Mouse (Mus musculus): ENCODE measurements around the gene Kdm6b. TPM values are rescaled to one million over a fixed set of nuclear protein-coding genes. Genes with fewer than 3 reads are reported as not detected.

The Kdm6b gene
- polyA plus RNA-seq, 1 experiment from 2014 or later = 56.6 TPM

- 0% methylated on average over 38 of the region's 39 CpGs for WGBS
- Histone ChIP-seq H3K4me3 (peak overlapping the region; percentile 79), H3K9ac (replicated peaks) (peak overlapping the region; percentile 49), H3K36me3 (0 out of 2 replicates have a peak, but pooled peaks cover 2% of the 10 kb centered on the region), H3K27ac (replicated peaks) (peak overlapping the region; percentile 99), H3K9me3 (no peaks in the 10 kb centered on the region), H3K4me1 (peaks cover 77% of the 10 kb centered on the region), H3K4me2 (replicated peaks) (peak overlapping the region; percentile 98), H3K27me3 (peaks cover 26% of the 10 kb centered on the region)
- no peak; the same call in 1 of the 2 replicates for ATAC-seq (replicated peaks)
These were observed 4.2 kb upstream of the Kdm6b start for GRCm38 (mm10) chr11:69417449-69418384.

GRCm38 (mm10) chr11:69416921-69417448 is 3.5 kb upstream of the Kdm6b start:
- H3K4me3 ChIP-seq = peak overlapping the region; percentile 79
- ATAC-seq (replicated peaks) = no peak
- 0 out of 2 replicates have a peak, but pooled peaks cover 3% of the 10 kb centered on the region for H3K36me3 ChIP-seq
- H3K4me1 ChIP-seq = peaks cover 85% of the 10 kb centered on the region
- 2% methylated on average over 8 of the region's 8 CpGs for WGBS
- H3K9me3 ChIP-seq = no peaks in the 10 kb centered on the region
- H3K27me3 ChIP-seq = peaks cover 19% of the 10 kb centered on the region
- peak overlapping the region; percentile 48 for H3K9ac ChIP-seq (replicated peaks)
- peak overlapping the region; percentile 99 for H3K27ac ChIP-seq (replicated peaks)
- peak overlapping the region; percentile 98 for H3K4me2 ChIP-seq (replicated peaks)

GRCm38 (mm10) chr11:69416509-69416908 is 3.0 kb upstream of the Kdm6b start:
- no peak for ATAC-seq (replicated peaks)
- peak overlapping the region; percentile 98 for H3K4me2 ChIP-seq (replicated peaks)

GRCm38 (mm10) chr11:69415668-69416451 is 2.4 kb upstream of the Kdm6b start:
- peaks cover 8% of the 10 kb centered on the region; the same call in 1 of the 2 replicates for H3K27me3 ChIP-seq
- under 1% methylated on average over 17 of the region's 25 CpGs for WGBS
- peak overlapping the region; percentile 95 for H3K9ac ChIP-seq (replicated peaks)
- H3K9me3 ChIP-seq = no peaks in the 10 kb centered on the region
- H3K4me1 ChIP-seq = peaks cover 84% of the 10 kb centered on the region
- peak overlapping the region; percentile 79 for H3K4me3 ChIP-seq
- H3K4me2 ChIP-seq (replicated peaks) = peak overlapping the region; percentile 98
- H3K27ac ChIP-seq (replicated peaks) = peak overlapping the region; percentile 99
- H3K36me3 ChIP-seq = 0 out of 2 replicates have a peak, but pooled peaks cover 6% of the 10 kb centered on the region
- ATAC-seq (replicated peaks) = 0 out of 2 replicates have a peak, but pooled peaks have one; percentile 9

More at GRCm38 (mm10) chr11:69416509-69416908, 3.0 kb upstream of the Kdm6b start:
- Histone ChIP-seq H3K9ac (replicated peaks) (peak overlapping the region; percentile 48), H3K4me1 (peaks cover 87% of the 10 kb centered on the region), H3K36me3 (0 out of 2 replicates have a peak, but pooled peaks cover 6% of the 10 kb centered on the region), H3K27me3 (peaks cover 14% of the 10 kb centered on the region; the same call in 1 of the 2 replicates), H3K9me3 (no peaks in the 10 kb centered on the region), H3K4me3 (peak overlapping the region; percentile 79), H3K27ac (replicated peaks) (peak overlapping the region; percentile 99)
- 0% methylated on average over 4 of the region's 4 CpGs for whole genome bisulfite sequencing

- Histone ChIP-seq H3K4me1 (peaks cover 79% of the 10 kb centered on the region), H3K9ac (replicated peaks) (peak overlapping the region; percentile 95), H3K9me3 (no peaks in the 10 kb centered on the region), H3K4me2 (replicated peaks) (peak overlapping the region; percentile 93), H3K4me3 (peak overlapping the region; percentile 79), H3K27me3 (0 out of 2 replicates have a peak, but pooled peaks cover 3% of the 10 kb centered on the region), H3K27ac (replicated peaks) (peak overlapping the region; percentile 99), H3K36me3 (0 out of 2 replicates have a peak, but pooled peaks cover 6% of the 10 kb centered on the region)
- 0 out of 2 replicates have a peak, but pooled peaks have one; percentile 7 for ATAC-seq (replicated peaks)
- WGBS = 2% methylated on average over 3 of the region's 3 CpGs
These were observed 1.8 kb upstream of the Kdm6b start for GRCm38 (mm10) chr11:69415327-69415667.

GRCm38 (mm10) chr11:69414421-69415326 is 1.2 kb upstream of the Kdm6b start:
- peak overlapping the region; percentile 93 for H3K4me2 ChIP-seq (replicated peaks)
- 0 out of 2 replicates have a peak, but pooled peaks cover under 1% of the 10 kb centered on the region for H3K27me3 ChIP-seq
- no peak for ATAC-seq (replicated peaks)
- H3K36me3 ChIP-seq = 0 out of 2 replicates have a peak, but pooled peaks cover 6% of the 10 kb centered on the region
- peak overlapping the region; percentile 99 for H3K27ac ChIP-seq (replicated peaks)
- 12% methylated on average over 4 of the region's 4 CpGs for WGBS
- H3K4me1 ChIP-seq = peaks cover 73% of the 10 kb centered on the region
- H3K4me3 ChIP-seq = peak overlapping the region; percentile 79
- peak overlapping the region; percentile 95 for H3K9ac ChIP-seq (replicated peaks)
- H3K9me3 ChIP-seq = no peaks in the 10 kb centered on the region

GRCm38 (mm10) chr11:69412548-69412947 is 927 bp downstream of the Kdm6b start:
- 55% methylated on average over 7 of the region's 7 CpGs for WGBS
- Histone ChIP-seq H3K4me1 (peaks cover 69% of the 10 kb centered on the region), H3K4me2 (replicated peaks) (peak overlapping the region; percentile 93), H3K27ac (replicated peaks) (peak overlapping the region; percentile 99), H3K27me3 (no peaks in the 10 kb centered on the region), H3K4me3 (peak overlapping the region; percentile 79), H3K9me3 (no peaks in the 10 kb centered on the region), H3K9ac (replicated peaks) (peak overlapping the region; percentile 89), H3K36me3 (peaks cover 11% of the 10 kb centered on the region; the same call in 1 of the 2 replicates)
- no peak for ATAC-seq (replicated peaks)

GRCm38 (mm10) chr11:69411538-69412203 is 1.8 kb downstream of the Kdm6b start:
- H3K9ac ChIP-seq (replicated peaks) = peak overlapping the region; percentile 89
- no peaks in the 10 kb centered on the region for H3K27me3 ChIP-seq
- peaks cover 19% of the 10 kb centered on the region for H3K36me3 ChIP-seq
- peaks cover 64% of the 10 kb centered on the region for H3K4me1 ChIP-seq
- H3K9me3 ChIP-seq = no peaks in the 10 kb centered on the region
- under 1% methylated on average over 39 of the region's 39 CpGs for WGBS
- peak overlapping the region; percentile 99 for H3K27ac ChIP-seq (replicated peaks)
- ATAC-seq (replicated peaks) = no peak
- H3K4me2 ChIP-seq (replicated peaks) = peak overlapping the region; percentile 93
- H3K4me3 ChIP-seq = peak overlapping the region; percentile 79

GRCm38 (mm10) chr11:69411073-69411535 is 2.4 kb downstream of the Kdm6b start:
- Histone ChIP-seq H3K4me3 (peak overlapping the region; percentile 79), H3K4me1 (peaks cover 60% of the 10 kb centered on the region)
- WGBS = 0% methylated on average over 26 of the region's 26 CpGs

More at GRCm38 (mm10) chr11:69411073-69411535, 2.4 kb downstream of the Kdm6b start:
- no peaks in the 10 kb centered on the region for H3K27me3 ChIP-seq
- H3K9me3 ChIP-seq = no peaks in the 10 kb centered on the region
- peak; percentile 20 for ATAC-seq (replicated peaks)
- peaks cover 25% of the 10 kb centered on the region for H3K36me3 ChIP-seq
- peak overlapping the region; percentile 93 for H3K4me2 ChIP-seq (replicated peaks)
- H3K9ac ChIP-seq (replicated peaks) = peak overlapping the region; percentile 89
- H3K27ac ChIP-seq (replicated peaks) = peak overlapping the region; percentile 99
